Mouse (Mus musculus) 3T3-L1 (cell line): ENCODE measurements at regions not wholly inside any gene's neighbourhood (a gene's known extent, or its start where the extent isn't known, plus 50 kb on each side); places are given as distances from the start of the nearest gene placed in this dataset.

Source experiments
- DNase-seq: peaks from one replicate; pipeline ENCODE4 v3.0.0-alpha.2; 2015; ENCODE audit warnings: low read depth, low spot score

DNA sequence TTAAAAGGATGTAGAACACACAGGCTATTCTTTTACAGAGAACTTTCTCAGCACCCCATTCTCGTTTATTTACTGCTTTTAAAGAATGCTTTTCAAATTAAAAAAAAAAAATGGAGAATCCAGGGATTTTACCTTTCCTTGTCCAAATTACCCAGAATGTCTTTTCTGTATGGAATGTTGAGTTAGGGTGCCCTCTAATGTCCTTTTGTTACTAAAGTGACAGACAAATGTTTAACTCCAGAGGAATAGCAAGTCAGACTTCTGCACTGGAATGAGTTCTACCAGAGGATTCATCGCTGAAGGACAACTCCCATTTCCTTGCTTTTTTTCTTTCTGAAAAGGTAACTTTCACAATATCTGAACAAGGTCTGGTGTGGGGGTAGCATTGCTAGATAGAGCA is 540.9 kb upstream of the Cylc2 start:
- peak; percentile 5 for DNase-seq

GRCm38 (mm10) chr4:50686019-50686418 is 530.5 kb upstream of the Cylc2 start:
- no peak for DNase-seq
